Mouse (Mus musculus): Measurements from ENCODE around the gene Slc9a9.

Slc9a9 gene

DNA sequence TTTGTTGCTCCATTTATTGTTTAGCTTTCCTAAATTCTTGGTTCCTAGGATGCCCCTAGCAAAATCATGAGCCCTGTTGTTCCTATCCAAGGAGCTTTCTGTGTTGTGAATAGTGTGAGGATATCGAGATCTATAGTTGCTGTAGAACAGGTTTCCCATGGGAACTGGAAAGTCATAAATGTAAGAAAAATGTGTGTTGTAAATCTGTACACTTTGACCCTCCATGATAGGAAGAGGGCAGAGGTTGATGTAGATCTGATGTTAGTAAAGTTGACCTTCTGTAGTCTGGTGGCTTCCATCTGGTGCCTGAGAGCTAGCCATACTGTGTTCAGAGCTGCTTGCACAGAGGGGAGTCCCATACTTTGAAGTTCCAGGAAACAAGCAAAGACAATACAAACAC, 151.6 kb downstream of the Slc9a9 start:
- in situ Hi-C loops (cut with MseI, MboI) = no loop called here

DNA sequence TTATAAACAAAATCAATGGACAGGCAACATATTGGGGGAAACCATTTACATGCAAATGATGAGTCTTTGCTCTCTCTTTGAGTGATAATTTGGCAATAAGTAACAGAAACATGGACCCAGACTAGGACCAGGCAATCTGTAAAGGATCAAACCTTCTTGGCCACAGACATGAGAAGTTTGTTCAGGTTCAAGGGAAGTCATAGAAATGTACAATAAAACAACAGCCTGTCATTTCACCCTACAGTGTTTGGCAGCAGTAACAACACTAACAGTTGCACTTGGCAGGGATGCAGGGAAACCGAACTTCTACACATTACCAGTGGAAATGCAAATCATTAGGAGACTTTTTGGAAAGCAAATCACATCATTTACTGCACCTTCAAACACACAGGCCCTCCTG, 164.1 kb downstream of the Slc9a9 start:
- in situ Hi-C loops (cut with MseI, MboI) = no loop called here

DNA sequence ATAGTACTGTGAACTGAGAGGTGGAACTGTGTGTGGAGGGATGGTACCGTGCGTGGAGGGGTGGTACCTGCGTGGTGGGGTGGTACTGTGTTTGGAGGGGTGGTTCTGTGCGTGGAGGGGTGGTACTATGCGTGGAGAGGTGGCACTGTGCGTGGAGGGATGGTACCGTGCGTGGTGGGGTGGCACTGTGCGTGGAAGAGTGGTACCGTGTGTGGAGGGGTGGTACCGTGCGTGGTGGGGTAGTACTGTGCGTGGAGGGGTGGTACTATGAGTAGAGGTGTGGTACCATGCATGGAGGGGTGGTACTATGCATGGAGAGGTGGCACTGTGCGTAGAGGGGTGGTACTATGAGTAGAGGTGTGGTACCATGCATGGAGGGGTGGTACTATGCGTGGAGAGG, 167.7 kb downstream of the Slc9a9 start:
- in situ Hi-C loops (cut with MseI, MboI) = no loop called here

DNA sequence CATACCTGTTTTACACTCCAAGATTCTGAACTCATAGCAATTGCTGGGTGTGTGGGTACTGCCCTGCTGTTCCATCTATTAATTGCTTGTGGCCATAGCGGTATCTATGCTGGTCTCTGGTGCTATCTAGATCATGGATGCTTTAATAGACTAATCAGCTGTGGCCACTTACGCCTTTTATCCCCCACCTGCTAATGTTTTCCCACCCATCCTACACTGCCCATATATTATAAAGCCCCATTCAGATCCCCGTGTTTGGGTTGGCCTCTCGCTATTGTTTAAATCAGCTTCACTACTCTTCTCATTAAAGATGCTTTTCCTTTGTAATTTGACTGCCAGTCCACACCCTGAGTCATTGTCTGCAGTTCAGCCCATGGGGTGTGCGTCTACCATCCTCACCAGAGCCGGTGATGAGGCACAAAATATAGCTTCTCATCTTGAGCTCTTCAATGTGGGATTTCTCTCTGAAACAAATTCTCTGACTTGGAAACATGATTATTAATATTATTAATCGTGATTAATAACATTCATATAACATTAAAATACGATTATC, 168.8 kb downstream of the Slc9a9 start:
- in situ Hi-C loops (cut with MseI, MboI) = no loop called here

DNA sequence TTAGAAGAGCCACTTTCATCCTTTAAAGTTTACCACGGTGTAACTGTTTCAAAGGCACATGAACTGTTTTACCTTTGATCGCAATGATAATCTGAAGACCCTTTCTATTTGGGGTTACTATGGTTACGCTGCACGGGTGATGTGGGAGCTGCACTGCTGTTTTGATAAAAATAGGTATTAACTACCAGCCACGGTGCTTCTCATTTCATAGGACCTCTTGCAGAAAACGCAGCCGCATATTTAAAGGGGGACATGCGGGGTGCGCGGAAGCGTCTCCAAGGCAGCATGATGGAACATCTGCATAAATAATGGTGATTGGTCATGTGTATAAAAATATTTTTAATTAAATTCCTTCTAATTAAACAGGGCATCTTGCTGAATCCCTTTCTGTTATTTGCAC, 169.5 kb downstream of the Slc9a9 start:
- in situ Hi-C loops (cut with MseI, MboI) = no loop called here

DNA sequence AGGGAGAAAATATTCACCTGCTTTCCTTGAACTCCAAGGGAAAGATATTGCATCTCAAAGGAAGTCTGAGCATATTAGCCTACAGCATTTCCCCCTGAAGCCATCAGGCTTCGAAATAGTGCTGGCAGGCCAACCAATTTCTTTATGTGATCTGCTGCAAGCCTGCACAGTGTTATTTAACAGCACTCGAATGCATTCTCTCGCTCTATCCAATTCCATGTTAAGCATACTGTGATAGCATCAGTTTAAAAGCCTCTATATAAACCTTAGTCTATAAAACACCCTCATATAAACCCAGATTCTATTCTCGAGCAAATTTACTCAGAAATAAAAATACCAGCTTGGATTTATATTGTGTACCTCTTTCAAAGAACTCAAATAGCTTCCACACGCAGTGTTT, 170.7 kb downstream of the Slc9a9 start:
- in situ Hi-C loops (cut with MseI, MboI) = no loop called here

DNA sequence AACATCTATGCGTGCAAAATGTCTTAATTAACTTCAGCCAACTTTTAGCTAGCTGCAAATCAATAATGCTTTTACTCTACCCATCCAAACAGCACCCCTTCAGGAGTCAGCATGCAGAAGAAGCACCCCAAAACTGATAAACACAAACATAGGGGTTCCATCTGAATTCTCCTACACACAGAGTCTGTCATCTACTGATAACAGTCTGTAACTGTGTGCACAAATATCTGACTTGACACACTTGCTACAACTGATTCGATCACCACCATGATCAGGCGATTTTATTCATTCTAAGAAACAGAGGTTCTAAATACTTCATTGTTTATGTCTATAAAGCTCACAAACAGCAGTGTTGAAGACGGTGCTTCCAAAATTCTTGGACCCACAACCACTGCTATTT, 171.3 kb downstream of the Slc9a9 start:
- in situ Hi-C loops (cut with MseI, MboI) = no loop called here

DNA sequence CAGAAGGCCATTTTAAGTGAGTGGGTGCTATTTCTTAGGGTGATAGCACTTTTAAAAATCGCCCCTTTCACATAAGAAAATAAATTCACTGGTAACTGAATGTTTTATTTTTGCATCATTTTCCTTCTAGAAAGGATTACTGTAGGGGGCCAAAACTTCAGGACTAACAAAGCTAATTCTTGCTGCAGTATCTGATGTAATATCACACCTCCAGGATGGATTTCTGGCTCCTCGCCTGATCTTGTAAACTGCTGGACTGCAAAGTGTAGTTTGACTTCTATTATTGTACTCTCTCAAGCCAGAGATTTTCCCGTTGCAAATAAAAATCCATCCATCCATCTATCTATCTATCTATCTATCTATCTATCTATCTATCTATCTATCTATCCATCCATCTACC, 174.5 kb downstream of the Slc9a9 start:
- in situ Hi-C loops (cut with MseI, MboI) = no loop called here

DNA sequence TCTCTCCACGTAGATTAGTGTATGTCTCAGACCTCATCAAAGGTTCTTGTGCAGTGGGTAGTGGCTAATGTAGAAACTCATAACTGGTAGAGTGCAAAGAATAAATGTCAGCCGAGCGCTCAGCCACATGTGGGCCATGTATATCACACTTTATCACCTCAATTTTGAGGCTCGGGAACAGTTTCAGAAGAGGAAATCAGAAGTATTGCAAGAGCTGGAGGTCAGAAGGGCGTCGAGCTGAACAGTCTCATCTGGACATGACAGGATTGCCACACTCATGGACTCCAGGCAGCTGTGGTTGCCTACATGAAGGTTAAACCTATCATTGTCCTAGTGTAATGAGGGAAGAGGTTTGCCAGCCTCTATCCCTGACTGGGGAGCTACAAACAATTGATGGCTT, 177.9 kb downstream of the Slc9a9 start:
- in situ Hi-C loops (cut with MseI, MboI) = no loop called here

DNA sequence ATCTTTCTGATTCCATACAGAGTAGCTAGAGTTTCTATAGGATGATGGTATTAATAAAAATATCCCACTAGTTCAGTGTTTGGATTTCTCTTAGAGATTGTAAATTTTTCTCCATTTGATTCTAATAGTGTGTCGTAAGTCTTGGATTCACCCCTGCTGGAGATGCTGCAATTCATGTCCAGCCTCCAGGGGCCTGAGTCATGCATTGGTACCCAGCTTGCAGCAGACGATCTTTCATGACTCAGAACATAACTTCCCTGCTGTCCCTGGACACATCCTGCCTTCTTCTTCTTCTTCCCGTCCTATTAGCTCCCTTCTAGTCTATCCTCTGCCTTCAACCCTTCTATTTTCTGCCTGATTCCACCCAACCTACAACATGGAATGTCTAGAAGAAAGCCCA, 181.8 kb downstream of the Slc9a9 start:
- in situ Hi-C loops (cut with MseI, MboI) = no loop called here

DNA sequence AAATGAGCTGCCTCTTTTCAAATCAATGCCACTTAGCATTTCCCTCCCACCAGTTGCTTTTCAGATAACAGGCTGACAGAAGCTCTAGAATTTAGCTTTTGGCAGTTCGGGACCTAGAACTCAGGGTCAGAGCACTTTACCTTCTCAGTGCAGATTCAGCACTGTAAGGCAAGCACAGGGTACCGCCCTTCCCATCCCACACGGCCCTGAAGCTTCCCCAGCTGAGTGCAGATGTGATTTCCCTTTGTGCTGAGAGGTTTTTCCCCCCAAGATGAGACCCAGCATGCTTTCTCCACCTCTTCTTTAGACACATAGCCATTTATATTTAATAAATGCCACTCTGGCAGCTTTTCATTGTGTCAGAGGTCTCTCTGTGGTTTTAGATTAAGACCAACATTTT, 186.4 kb downstream of the Slc9a9 start:
- in situ Hi-C loops (cut with MseI, MboI) = no loop called here

DNA sequence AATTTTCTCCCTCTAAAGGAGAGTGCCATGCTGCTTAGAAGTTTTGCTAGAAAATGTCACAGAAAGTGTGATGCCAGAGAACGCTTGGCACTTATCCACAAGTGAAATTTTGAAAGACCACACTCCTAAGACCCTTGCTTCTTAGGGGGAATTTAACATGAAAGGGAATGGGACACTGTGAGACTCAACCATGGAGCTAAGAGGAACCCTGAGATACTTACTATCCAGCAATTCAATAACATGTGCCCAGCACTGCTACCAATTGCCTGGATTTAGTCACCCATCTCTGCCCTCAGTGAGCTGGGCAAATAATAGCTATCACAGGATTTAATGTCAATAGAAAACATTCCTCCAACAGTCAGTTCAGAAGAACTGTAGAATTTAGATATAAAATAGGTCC, 198.8 kb downstream of the Slc9a9 start:
- in situ Hi-C loops (cut with MseI, MboI) = no loop called here

DNA sequence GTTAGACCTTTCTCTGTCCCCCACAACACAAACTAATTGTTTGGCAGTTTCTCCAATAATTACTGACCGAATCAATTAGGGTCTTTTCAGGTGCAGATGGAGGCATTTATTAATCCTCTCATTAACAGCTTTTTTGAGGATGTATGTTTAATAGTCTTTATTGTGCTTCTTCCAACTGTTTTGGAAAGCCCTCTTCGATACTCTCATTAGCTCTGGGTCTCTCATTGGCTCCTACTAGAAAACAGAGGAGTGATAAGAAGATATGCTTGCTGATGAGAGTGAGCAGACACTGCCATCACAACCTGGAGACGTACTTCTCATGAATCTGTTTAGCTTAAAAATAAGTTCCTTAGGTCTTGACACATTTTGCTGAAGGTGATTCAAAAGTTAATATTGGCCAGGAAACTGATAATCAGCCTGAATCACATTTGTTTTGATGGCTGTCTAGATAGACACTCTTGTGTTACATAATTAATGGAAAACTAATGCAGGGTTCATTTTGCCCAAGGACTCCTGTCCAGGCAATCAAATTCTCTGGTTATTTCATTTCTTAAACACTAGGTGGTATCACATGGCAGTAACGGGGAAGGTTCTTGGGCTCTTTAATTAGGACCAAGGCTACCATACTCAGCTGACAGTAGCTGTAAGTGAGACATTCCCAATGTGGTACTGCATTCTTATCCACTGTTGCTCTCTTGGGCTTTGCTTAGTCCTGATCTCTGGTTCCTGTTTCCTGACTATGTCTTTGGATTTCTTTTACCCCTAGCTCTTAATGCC, 199.5 kb downstream of the Slc9a9 start:
- in situ Hi-C loops (cut with MseI, MboI) = no loop called here

DNA sequence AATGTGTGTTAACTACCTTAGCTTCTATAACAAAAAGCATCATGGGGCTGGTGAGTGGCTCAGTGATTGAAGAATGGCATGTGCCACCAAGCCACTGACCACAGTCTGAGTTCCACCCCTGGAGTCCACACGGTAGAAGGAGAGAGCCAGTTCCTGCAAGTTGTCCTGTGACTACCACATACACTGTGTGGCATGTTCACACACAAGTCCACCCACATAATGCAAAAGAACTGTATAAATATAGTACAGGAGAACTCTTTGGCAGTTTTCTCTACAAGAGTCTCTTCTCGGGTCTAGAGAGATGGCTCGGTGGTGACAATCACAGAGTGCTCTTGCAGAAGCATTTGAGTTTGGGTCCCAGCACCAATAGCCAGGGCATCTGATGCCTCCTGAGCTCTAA, 212.8 kb downstream of the Slc9a9 start:
- in situ Hi-C loops (cut with MseI, MboI) = no loop called here

DNA sequence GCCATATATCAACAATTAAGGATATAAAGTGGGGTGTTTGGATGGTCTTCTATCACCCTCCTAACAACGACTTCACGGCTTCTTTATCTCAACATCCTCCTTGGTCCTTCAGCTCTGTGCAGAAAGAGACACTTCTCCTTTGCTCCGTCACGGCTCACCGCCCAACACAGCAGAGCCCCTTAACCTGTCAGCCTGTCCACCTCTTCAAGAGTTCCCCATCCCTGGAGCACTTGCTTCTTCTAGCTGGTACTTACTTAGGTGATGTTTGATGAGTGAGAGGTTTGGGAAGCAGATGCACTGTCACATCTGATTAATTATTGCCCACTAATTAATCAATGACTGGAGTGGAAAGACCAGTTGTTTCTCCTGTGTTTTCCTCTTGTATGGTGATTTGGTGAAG, 213.7 kb downstream of the Slc9a9 start:
- in situ Hi-C loops (cut with MseI, MboI) = no loop called here

DNA sequence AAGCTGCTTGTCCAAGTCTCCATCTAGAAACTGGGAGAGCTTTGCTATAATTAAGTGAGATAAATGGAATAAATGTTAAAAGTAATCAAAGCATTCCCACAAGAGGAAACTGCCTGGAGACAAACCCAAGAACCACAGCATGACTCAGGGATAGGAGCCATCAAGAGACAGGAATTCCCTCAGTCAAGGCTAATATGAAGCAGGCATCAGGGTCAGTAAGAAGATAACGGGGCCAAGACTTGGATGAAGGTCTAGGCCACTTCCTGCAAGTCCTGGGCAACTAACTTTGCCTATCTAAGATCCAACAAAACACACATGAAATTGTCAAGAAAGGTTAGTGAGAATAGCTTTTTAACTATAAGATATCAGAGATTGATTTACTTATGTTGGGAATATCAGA, 215.4 kb downstream of the Slc9a9 start:
- in situ Hi-C loops (cut with MseI, MboI) = no loop called here

DNA sequence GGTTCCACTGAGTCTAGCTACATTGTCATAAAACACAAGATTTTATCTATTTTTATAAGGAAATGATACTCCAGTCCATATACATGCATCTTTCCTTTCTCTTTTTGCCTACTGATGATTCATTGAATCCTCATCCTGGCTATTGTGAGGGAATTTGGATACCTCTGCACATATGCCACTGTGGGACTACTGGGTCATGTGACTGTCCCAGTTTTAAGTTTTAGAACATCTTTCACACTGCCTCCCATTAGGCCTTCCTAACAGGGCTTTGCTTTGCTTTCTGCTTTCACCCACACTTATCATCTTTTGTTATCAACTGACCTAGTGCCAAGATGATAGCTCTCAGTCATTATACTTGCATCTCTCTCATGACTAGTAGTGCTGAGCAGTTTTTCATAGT, 219.9 kb downstream of the Slc9a9 start:
- in situ Hi-C loops (cut with MseI, MboI) = no loop called here

DNA sequence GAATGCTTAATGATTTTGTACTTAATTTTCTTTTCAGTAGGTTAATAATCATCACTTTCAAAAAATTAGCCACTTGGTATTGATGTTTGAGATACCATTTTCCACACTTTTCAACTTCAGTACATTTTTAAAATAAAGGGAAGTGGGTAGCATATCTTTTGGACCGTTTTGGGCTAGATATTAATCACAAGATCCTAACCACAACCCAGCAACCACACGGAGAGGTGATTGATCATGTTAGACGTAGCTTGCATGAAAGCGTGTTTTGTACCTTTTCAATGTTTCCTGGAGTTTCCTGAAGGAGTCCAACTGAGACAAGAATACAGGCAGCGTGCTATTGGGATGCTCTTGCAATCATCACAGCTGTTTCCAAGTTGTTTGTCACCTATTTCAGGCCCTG, 226.2 kb downstream of the Slc9a9 start:
- in situ Hi-C loops (cut with MseI, MboI) = no loop called here

DNA sequence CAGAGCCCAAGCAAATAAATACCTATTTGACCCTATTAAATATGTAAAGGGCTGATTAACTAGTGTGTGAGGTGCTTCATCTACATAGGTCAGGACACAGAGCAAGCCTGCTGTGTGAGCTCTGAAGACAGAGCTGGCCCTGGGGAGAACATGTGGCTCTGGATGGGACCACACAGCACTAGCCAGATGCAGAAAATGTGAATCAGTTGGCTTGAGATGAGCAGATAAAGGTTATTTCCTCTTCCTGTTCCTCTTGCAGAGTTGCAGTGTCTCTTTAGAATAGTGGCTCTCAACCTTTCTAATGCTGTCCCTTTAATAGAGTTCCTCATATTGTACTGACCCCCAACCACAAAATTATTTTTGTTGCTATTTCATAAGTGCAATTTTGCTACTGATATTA, 234.5 kb downstream of the Slc9a9 start:
- in situ Hi-C loops (cut with MseI, MboI) = no loop called here

DNA sequence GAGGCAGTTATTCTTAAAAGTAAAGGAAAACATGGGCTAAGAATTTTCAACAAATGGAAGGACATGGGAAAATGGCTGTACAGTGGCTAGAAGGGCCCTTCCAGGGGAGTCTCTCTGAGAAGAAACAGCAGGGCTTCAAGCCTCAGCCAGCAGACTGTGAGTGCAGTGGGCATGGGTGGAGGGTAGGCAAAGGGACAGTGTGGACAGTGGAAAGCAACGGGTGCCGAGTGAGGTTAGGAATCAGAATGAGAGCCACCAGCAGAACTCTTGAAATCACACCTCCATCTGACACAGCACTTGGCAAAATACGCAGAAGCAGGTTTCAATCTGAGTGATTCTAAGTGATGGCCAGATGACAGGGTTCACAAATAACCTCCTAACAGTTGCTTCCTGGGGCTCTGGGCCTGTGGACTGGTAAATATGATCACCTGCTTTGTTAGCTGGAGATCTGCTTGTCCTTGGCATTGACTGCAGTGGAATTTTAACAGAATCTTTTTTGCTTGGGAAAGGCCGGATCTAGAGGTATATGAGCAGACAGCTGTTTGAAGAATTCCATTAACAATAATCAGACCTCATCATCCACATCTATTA, 237.4 kb downstream of the Slc9a9 start:
- in situ Hi-C loops (cut with MseI, MboI) = no loop called here

DNA sequence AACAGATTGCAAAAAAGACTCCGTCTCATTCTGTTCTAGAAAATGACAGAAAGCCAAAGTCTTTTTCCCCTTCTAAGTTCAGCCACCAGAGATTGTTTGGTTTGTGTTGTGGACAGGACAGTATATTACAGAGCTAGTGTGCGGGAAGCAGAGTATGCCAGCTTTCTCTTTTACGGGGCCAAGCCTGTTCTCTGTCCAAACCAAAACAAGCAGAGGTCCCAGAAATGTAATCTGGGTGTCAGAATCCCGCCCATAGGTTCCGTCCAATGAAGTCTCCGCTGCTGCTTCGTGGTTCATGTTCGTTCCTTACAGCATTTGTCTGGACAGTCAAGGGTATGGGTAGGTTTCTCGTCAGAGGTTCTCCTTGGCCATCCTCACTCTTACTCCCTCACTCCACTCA, 242.4 kb downstream of the Slc9a9 start:
- in situ Hi-C loops (cut with MseI, MboI) = no loop called here

DNA sequence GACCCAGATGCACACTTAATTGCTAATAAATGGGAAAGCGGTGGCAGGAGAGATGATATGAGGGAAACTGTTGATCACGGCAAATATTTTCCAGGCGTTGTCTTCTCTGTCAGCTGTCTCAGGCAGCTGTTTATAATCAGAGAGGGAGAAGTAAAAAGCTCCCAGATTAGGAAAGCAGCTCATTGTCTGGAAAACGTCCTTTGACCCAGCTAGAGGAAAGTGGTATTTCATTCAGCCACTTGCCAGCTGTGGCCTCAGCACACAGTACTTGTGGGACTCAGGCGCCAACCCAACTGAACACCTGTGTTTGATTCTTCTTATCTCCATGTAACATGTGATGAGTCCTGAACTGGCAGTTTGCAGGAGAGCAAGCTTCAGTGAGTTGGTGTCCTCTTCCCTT, 252.4 kb downstream of the Slc9a9 start:
- in situ Hi-C loops (cut with MseI, MboI) = no loop called here

DNA sequence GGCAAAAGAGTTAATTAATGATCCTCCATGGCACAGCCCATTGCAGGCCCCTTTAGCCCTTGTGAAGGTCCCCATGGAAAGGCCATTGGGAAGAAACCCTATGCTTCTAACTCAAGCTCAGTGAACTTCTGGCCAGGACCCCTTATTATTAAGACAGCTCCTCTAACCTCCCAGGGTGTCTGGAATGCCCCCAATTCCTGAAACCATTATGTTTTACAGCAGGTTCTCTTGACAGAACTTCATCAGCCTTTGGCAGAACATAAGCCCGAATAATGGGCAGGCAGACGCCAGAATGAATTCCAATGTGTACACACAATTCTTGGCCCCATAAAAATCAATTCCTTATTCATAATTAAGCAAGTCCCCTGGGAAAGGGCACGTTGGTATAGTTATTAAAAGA, 256.1 kb downstream of the Slc9a9 start:
- in situ Hi-C loops (cut with MseI, MboI) = no loop called here

DNA sequence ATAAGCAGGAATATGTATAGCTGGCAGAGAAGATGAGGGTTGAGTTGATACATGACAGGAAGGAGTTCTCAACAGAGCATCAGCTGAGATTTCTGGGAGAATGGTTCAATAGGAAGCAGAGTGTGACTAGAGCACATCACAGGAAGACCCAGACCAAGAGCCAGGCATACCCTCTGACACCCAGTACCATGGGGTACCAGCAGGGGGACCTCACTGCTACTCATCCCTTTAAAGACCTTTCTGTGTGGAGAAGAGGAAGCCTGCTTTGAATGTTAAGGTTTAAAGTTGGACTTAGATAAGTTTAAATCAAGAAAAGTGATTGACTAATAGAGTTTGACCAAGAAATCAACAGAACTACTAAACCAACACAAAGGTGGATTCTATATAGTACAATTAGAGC, 257.4 kb downstream of the Slc9a9 start:
- in situ Hi-C loops (cut with MseI, MboI) = no loop called here

Measured in mouse trophoblast stem cell (cell line).